10 mouse cellular contexts compared by ENCODE assay signal in genomic region chr3:86038648-86039047, GRCm38 (mm10). TPM values are rescaled to one million over a fixed set of nuclear protein-coding genes. Genes with fewer than 3 reads are reported as not detected.
A peak's percentile ranks its signal among the peaks of the same experiment; 100 is the strongest.
DNase-seq lines count a peak whose midpoint lies in the region; ATAC-seq and TF ChIP-seq lines count a peak whose summit lies in the region.
"Had no signal": no experiment of that assay in that cellular context is flagged by ENCODE, and none has a peak within 500 bp of the region (broad histone marks: within the 10 kb centered on the region; RNA-seq: fewer than 3 reads in every experiment).

No protein-coding gene starts in this region.

- TF ChIP-seq EP300 in heart, adult 2 months (IDR thresholded peaks at IDR 0.05; ENCODE audit: insufficient read depth, low read depth, low read length): 0 out of 2 replicates have a peak, but pooled peaks have one; percentile 9

- no peak for TF ChIP-seq CTCF in heart, adult 2 months (IDR thresholded peaks at IDR 0.05)

- peak overlapping the region; percentile 33 for H3K4me3 ChIP-seq in heart, adult 2 months
- H3K4me3 ChIP-seq: myocyte had no signal

- peak; percentile 36; the same call in 1 of the 2 replicates for TF ChIP-seq POLR2A in heart, adult 2 months (IDR thresholded peaks at IDR 0.05; ENCODE audit: insufficient read depth, low read depth, low read length)

- H3K4me1 ChIP-seq in heart, adult 2 months (ENCODE audit: control insufficient read depth, insufficient read depth, low read length): peaks cover 7% of the 10 kb centered on the region

- no peaks in the 10 kb centered on the region; the same call in 1 of the 2 replicates for H3K36me3 ChIP-seq in heart, adult 2 months (ENCODE audit: control insufficient read depth, insufficient read depth, low read length)

- 30% methylated on average over 3 of the region's 3 CpGs for WGBS in heart, adult 2 months

- H3K27me3 ChIP-seq in heart, adult 2 months (ENCODE audit: control insufficient read depth, insufficient read depth, low read length): no peaks in the 10 kb centered on the region

- peak; percentile 28 for DNase-seq in adrenal gland, adult 2 months
- no peak for DNase-seq in adrenal gland, postnatal 25 days
- DNase-seq in 3T3-L1 (ENCODE audit: low read depth, low spot score): peak; percentile 72
- peak; percentile 69 to 78 for DNase-seq in heart, adult 2 months
- peak; percentile 38 to 60 for DNase-seq in kidney, postnatal 25 days
- DNase-seq in cerebellum, postnatal 36 days: no peak
- DNase-seq in spleen, adult 12 weeks (ENCODE audit: low spot score): no peak

- peak overlapping the region; percentile 44 for H3K9ac ChIP-seq in heart, adult 2 months (ENCODE audit: low read depth, low read length)

- intact Hi-C loops in heart, adult 2 months (cut with DNase I): loop anchor here (5.0 kb wide), 1 partner anchor 41 kb away; no protein-coding TSS in a partner anchor

- peak overlapping the region; percentile 71 for H3K27ac ChIP-seq in heart, adult 2 months

- H3K79me2 ChIP-seq in heart, adult 2 months (replicated peaks; ENCODE audit: control insufficient read depth, insufficient read depth, low read length): no peaks in the 10 kb centered on the region

- ATAC-seq in cerebellum, adult (ENCODE audit: insufficient number of reproducible peaks, low FRiP score, low TSS enrichment): no peak

RNA-seq across cellular contexts. Expression of gene Prss48, which starts 36.4 kb away (rescaled TPM):
- total RNA-seq in adrenal gland, adult 2 months (2021): not detected
- not detected in 2 replicates for polyA plus RNA-seq in adrenal gland, adult 2 months (2012; rRNA removed)
- total RNA-seq in adrenal gland, postnatal 25 days (2021): not detected in 2 replicates
- not detected for total RNA-seq in heart, adult 2 months (2021)
- not detected in 2 replicates for polyA plus RNA-seq in heart, adult 2 months (2012; rRNA removed)
- total RNA-seq: hematopoietic stem cell, adult 5-6 weeks had no signal
- polyA plus RNA-seq: myocyte had no signal

Comparison
In these comparisons a context has a peak if more than half of its experiments do, and no peak if none do; other contexts are left out.
1. DNase-seq: peak in adrenal gland, adult 2 months (single experiment), 3T3-L1 (single experiment), heart, adult 2 months (2 of 2) and kidney, postnatal 25 days (2 of 2); none in adrenal gland, postnatal 25 days (single experiment), cerebellum, postnatal 36 days (0 of 2) and spleen, adult 12 weeks (single experiment).